Mouse (Mus musculus): ENCODE data around the gene Npas3. TPM values are rescaled to one million over a fixed set of nuclear protein-coding genes. Genes with fewer than 3 reads are reported as not detected.
"Not testable (repeated sequence)": the region's sequence is repeated elsewhere in the genome, so short reads cannot be mapped to it uniquely, and the experiment has no call there.

The Npas3 gene
- 0.11 and 0.19 TPM in 2 replicates for polyA plus RNA-seq (2012; rRNA removed)

GRCm38 (mm10) chr12:53248101-53248727, at the start of gene Npas3:
TSS of gene Npas3 (plus strand) at chr12:53248677.
- DNase-seq (ENCODE audit: low spot score): no peak

- DNase-seq (ENCODE audit: low spot score): no peak
Measured at GRCm38 (mm10) chr12:53217141-53217540, 31.3 kb upstream of the Npas3 start.

- no peak for DNase-seq (ENCODE audit: low spot score)
Measured at GRCm38 (mm10) chr12:53222742-53223141, 25.7 kb upstream of the Npas3 start.

- no peak for DNase-seq (ENCODE audit: low spot score)
Measured at GRCm38 (mm10) chr12:53227356-53227755, 21.1 kb upstream of the Npas3 start.

GRCm38 (mm10) chr12:53229419-53229818, 19.1 kb upstream of the Npas3 start:
- DNase-seq (ENCODE audit: low spot score): no peak

GRCm38 (mm10) chr12:53246181-53246580, 2.3 kb upstream of the Npas3 start:
- DNase-seq (ENCODE audit: low spot score): no peak

- no peak for DNase-seq (ENCODE audit: low spot score)
Measured at GRCm38 (mm10) chr12:53246581-53247490, 1.6 kb upstream of the Npas3 start.

- DNase-seq (ENCODE audit: low spot score): no peak
Measured at GRCm38 (mm10) chr12:53247491-53248035, 914 bp upstream of the Npas3 start.

- DNase-seq (ENCODE audit: low spot score): no peak
Measured at GRCm38 (mm10) chr12:53248796-53249195, 319 bp downstream of the Npas3 start.

- DNase-seq (ENCODE audit: low spot score): no peak
Measured at GRCm38 (mm10) chr12:53251701-53252181, 3.3 kb downstream of the Npas3 start.

GRCm38 (mm10) chr12:53252213-53252571, 3.7 kb downstream of the Npas3 start:
- no peak for DNase-seq (ENCODE audit: low spot score)

- no peak for DNase-seq (ENCODE audit: low spot score)
Measured at GRCm38 (mm10) chr12:53252572-53253422, 4.3 kb downstream of the Npas3 start.

- DNase-seq (ENCODE audit: low spot score): no peak
Measured at GRCm38 (mm10) chr12:53253461-53254159, 5.1 kb downstream of the Npas3 start.

GRCm38 (mm10) chr12:53254160-53254480, 5.6 kb downstream of the Npas3 start:
- no peak for DNase-seq (ENCODE audit: low spot score)

GRCm38 (mm10) chr12:53274502-53274901, 26.0 kb downstream of the Npas3 start:
- DNase-seq (ENCODE audit: low spot score): not testable (repeated sequence)

GRCm38 (mm10) chr12:53277393-53277792, 28.9 kb downstream of the Npas3 start:
- DNase-seq (ENCODE audit: low spot score): no peak

- DNase-seq (ENCODE audit: low spot score): no peak
Measured at GRCm38 (mm10) chr12:53290341-53290740, 41.9 kb downstream of the Npas3 start.

- no peak for DNase-seq (ENCODE audit: low spot score)
Measured at GRCm38 (mm10) chr12:53290846-53291245, 42.4 kb downstream of the Npas3 start.

- no peak for DNase-seq (ENCODE audit: low spot score)
Measured at GRCm38 (mm10) chr12:53292010-53292409, 43.5 kb downstream of the Npas3 start.

- no peak for DNase-seq (ENCODE audit: low spot score)
Measured at GRCm38 (mm10) chr12:53292508-53293300, 44.2 kb downstream of the Npas3 start.
